Mouse (Mus musculus) MEL (cell line): ENCODE results near the gene Tlx2. TPM values are rescaled to one million over a fixed set of nuclear protein-coding genes. Genes with fewer than 3 reads are reported as not detected.

ENCODE experiments used
- DNase-seq: peaks from one replicate; pipeline ENCODE4 v3.0.0; 2011; ENCODE audit warnings: low read depth, low spot score
- H3K27ac ChIP-seq: 2 replicates; pipeline ENCODE4 v1.5.1; 2012; ENCODE audit warnings: low read depth, mild to moderate bottlenecking, control low read depth, low read length, moderate library complexity; ENCODE audit not compliant: control insufficient read depth
- H3K27me3 ChIP-seq, 2 experiments: fragments of 150-350 bp in 1 of 2; sonication (generic) in 1 of 2; 2 replicates each; pipeline ENCODE4 v1.6.1; 2012; ENCODE audit warnings: low read length in 2 of 2, mild to moderate bottlenecking in 2 of 2, improper control_type of control experiment in 1 of 2, moderate library complexity in 1 of 2; ENCODE audit not compliant: insufficient read depth in 2 of 2, control insufficient read depth in 1 of 2
- H3K36me3 ChIP-seq, 2 experiments: 2 replicates each; pipeline ENCODE4 v1.6.1; 2012 to 2014; ENCODE audit warnings: low read length in 2 of 2, improper control_type of control experiment in 1 of 2, inconsistent platforms in 1 of 2, mild to moderate bottlenecking in 1 of 2; ENCODE audit not compliant: insufficient read depth in 2 of 2, control insufficient read depth in 1 of 2
- H3K4me1 ChIP-seq, 2 experiments: fragments of 150-350 bp in 1 of 2; sonication (generic) in 1 of 2; 2 replicates each; pipeline ENCODE4 v1.6.1; 2012; ENCODE audit warnings: low read length in 2 of 2, improper control_type of control experiment in 1 of 2, mild to moderate bottlenecking in 1 of 2; ENCODE audit not compliant: insufficient read depth in 2 of 2, control insufficient read depth in 1 of 2
- H3K4me3 ChIP-seq, 2 experiments: fragments of 150-350 bp in 1 of 2; sonication (generic) in 1 of 2; 2 replicates each; pipeline ENCODE4 v1.5.1; 2012; ENCODE audit warnings: low read depth in 2 of 2, low read length in 2 of 2, mild to moderate bottlenecking in 2 of 2, moderate library complexity in 2 of 2, control low read depth in 1 of 2, improper control_type of control experiment in 1 of 2; ENCODE audit not compliant: control insufficient read depth in 1 of 2, insufficient read depth in 1 of 2
- H3K79me2 ChIP-seq: 2 replicates; pipeline ENCODE4 v1.6.1; 2012; ENCODE audit warnings: mild to moderate bottlenecking, low read length, moderate library complexity; ENCODE audit not compliant: control insufficient read depth, poor library complexity, insufficient read depth
- H3K9ac ChIP-seq: 2 replicates; pipeline ENCODE4 v1.6.1; 2012; ENCODE audit warnings: low read depth, mild to moderate bottlenecking, control low read depth, low read length, moderate library complexity; ENCODE audit not compliant: control insufficient read depth, poor library complexity, severe bottlenecking
- H3K9me3 ChIP-seq: fragments of 150-350 bp; sonication (generic); replicated peaks from 2 replicates; pipeline ENCODE4 v1.6.1; 2012; ENCODE audit warnings: mild to moderate bottlenecking, low read length, improper control_type of control experiment, moderate library complexity; ENCODE audit not compliant: insufficient read depth
- EP300 ChIP-seq, 2 experiments: IDR thresholded peaks; 2 replicates each; pipeline ENCODE4 v1.6.1; 2011; ENCODE audit warnings: improper control_type of control experiment in 2 of 2, low read length in 2 of 2, low read depth in 1 of 2, mild to moderate bottlenecking in 1 of 2
- GATA1 ChIP-seq: IDR thresholded peaks from 2 replicates; pipeline ENCODE4 v1.6.1; 2011; ENCODE audit warnings: low read depth, low read length, improper control_type of control experiment
- HCFC1 ChIP-seq: IDR thresholded peaks from 2 replicates; pipeline ENCODE4 v1.6.1; 2012; ENCODE audit warnings: low read depth, mild to moderate bottlenecking, inconsistent platforms, low read length, improper control_type of control experiment, moderate library complexity
- KAT2A ChIP-seq: conservative IDR thresholded peaks from 2 replicates; pipeline ENCODE4 v1.6.1; 2012; ENCODE audit warnings: low read depth, low read length, improper control_type of control experiment, inconsistent platforms
- MAX ChIP-seq: IDR thresholded peaks from 2 replicates; pipeline ENCODE4 v1.6.1; 2011; ENCODE audit warnings: low read length, improper control_type of control experiment
- MAZ ChIP-seq: IDR thresholded peaks from 2 replicates; pipeline ENCODE4 v1.6.1; 2012; ENCODE audit warnings: low read depth, mild to moderate bottlenecking, inconsistent platforms, low read length, improper control_type of control experiment
- MXI1 ChIP-seq: IDR thresholded peaks from 2 replicates; pipeline ENCODE4 v1.6.1; 2011; ENCODE audit warnings: mild to moderate bottlenecking, low read depth, low read length, improper control_type of control experiment
- MYC ChIP-seq: IDR thresholded peaks from 2 replicates; pipeline ENCODE4 v1.6.1; 2011; ENCODE audit warnings: low read depth, mild to moderate bottlenecking, low read length, improper control_type of control experiment, moderate library complexity
- POLR2A ChIP-seq, 2 experiments: IDR thresholded peaks; 2 replicates each; pipeline ENCODE4 v1.6.1; 2011 to 2012; ENCODE audit warnings: low read length in 2 of 2, mild to moderate bottlenecking in 2 of 2, control low read depth in 1 of 2, improper control_type of control experiment in 1 of 2, low read depth in 1 of 2, moderate library complexity in 1 of 2; ENCODE audit not compliant: control insufficient read depth in 1 of 2, insufficient read depth in 1 of 2, poor library complexity in 1 of 2
- POLR2AphosphoS5 ChIP-seq: IDR thresholded peaks from 2 replicates; pipeline ENCODE4 v1.6.1; 2012; ENCODE audit warnings: low read depth, borderline replicate concordance, mild to moderate bottlenecking, inconsistent platforms, low read length, moderate library complexity, mixed read lengths
- RAD21 ChIP-seq: IDR thresholded peaks from 2 replicates; pipeline ENCODE4 v1.6.1; 2011; ENCODE audit warnings: mild to moderate bottlenecking, low read depth, low read length, improper control_type of control experiment
- SIN3A ChIP-seq: IDR thresholded peaks from 2 replicates; pipeline ENCODE4 v1.6.1; 2012; ENCODE audit warnings: low read length, improper control_type of control experiment, inconsistent platforms
- TBP ChIP-seq: IDR thresholded peaks from 2 replicates; pipeline ENCODE4 v1.8.0; 2011; ENCODE audit warnings: low read depth, low read length, improper control_type of control experiment
- USF1 ChIP-seq: IDR thresholded peaks from 2 replicates; pipeline ENCODE4 v1.6.1; 2014; ENCODE audit warnings: low read depth, mild to moderate bottlenecking, inconsistent platforms, low read length, improper control_type of control experiment, moderate library complexity
- ZC3H11A ChIP-seq: IDR thresholded peaks from 2 replicates; pipeline ENCODE4 v1.6.1; 2012; ENCODE audit warnings: low read depth, mild to moderate bottlenecking, inconsistent platforms, low read length, improper control_type of control experiment
- ZKSCAN1 ChIP-seq: IDR thresholded peaks from 2 replicates; pipeline ENCODE4 v1.6.1; 2012; ENCODE audit warnings: low read depth, mild to moderate bottlenecking, inconsistent platforms, low read length, improper control_type of control experiment, moderate library complexity
- ZMIZ1 ChIP-seq: IDR thresholded peaks from 2 replicates; pipeline ENCODE4 v1.6.1; 2012; ENCODE audit warnings: low read depth, mild to moderate bottlenecking, inconsistent platforms, low read length, improper control_type of control experiment, moderate library complexity
- ZNF384 ChIP-seq: IDR thresholded peaks from 2 replicates; pipeline ENCODE4 v1.6.1; 2012; ENCODE audit warnings: low read depth, mild to moderate bottlenecking, inconsistent platforms, low read length, improper control_type of control experiment
- polyA plus RNA-seq, 2 experiments: library from polyadenylated mRNA; stranded (reverse) in 1 of 2; unstranded in 1 of 2; fragments of >175 nt in 1 of 2; fragments of >200 nt in 1 of 2; gene quantifications; 2 replicates each; pipeline versions ENCODE4 v1.2.1 to v1.2.4; 2012; ENCODE audit warnings: low replicate concordance in 2 of 2, low read depth in 1 of 2; ENCODE audit not compliant: insufficient read length in 2 of 2, insufficient read depth in 1 of 2, missing spikeins in 1 of 2
- total RNA-seq: library from RNA; depleted of rRNA; stranded (reverse); fragments of 300-350 nt; gene quantifications from 2 replicates; pipeline ENCODE4 v1.2.3, GENCODE M21; 2012

Tlx2 gene
- total and polyA plus RNA-seq, 3 experiments: not detected

- TF ChIP-seq EP300 (IDR thresholded peaks at IDR 0.05; ENCODE audit: low read depth in 1 of 2, low read length in 2 of 2) (0 out of 4 replicates have a peak, but pooled peaks of 1 of the 2 experiments have one; percentile 34), ZMIZ1 (peak; percentile 74), POLR2AphosphoS5 (no peak), ZNF384 (no peak), KAT2A (peak; percentile 96), RAD21 (no peak), MAZ (peak; percentile 88), MXI1 (peak; percentile 88), HCFC1 (peak; percentile 99), ZC3H11A (no peak), MYC (peak; percentile 95), ZKSCAN1 (no peak), TBP (peak; percentile 85), POLR2A (IDR thresholded peaks at IDR 0.05; ENCODE audit: control insufficient read depth in 1 of 2, insufficient read depth in 1 of 2, low read depth in 1 of 2, low read length in 2 of 2, poor library complexity in 1 of 2) (peak; percentile 63 to 82; a peak in 3 of 4 replicates)
- TF ChIP-seq, all 39 proteins: peak for 22
Observed at GRCm38 (mm10) chr6:83054074-83054851, 15.8 kb downstream of the Tlx2 start, which contains the start of gene Aup1 (continued).

- H3K9me3 ChIP-seq: no peaks in the 10 kb centered on the region
- peaks cover 0 to 18% of the 10 kb centered on the region in 2 experiments; a peak in 3 of 4 replicates for H3K4me1 ChIP-seq
- peaks cover 41% of the 10 kb centered on the region for H3K79me2 ChIP-seq
- DNase-seq: peak; percentile 74
- TF ChIP-seq ZNF384 (no peak), SIN3A (no peak; the same call in 1 of the 2 replicates), POLR2A (IDR thresholded peaks at IDR 0.05; ENCODE audit: control insufficient read depth in 1 of 2, insufficient read depth in 1 of 2, low read depth in 1 of 2, low read length in 2 of 2, poor library complexity in 1 of 2) (peak; percentile 17 to 19; a peak in 1 of 4 replicates), GATA1 (no peak), USF1 (0 out of 2 replicates have a peak, but pooled peaks have one; percentile 21), MXI1 (peak; percentile 84), MYC (peak; percentile 88), MAX (peak; percentile 43; the same call in 1 of the 2 replicates)
- H3K27ac ChIP-seq: peak overlapping the region; percentile 58
- H3K27me3 ChIP-seq: no peaks in the 10 kb centered on the region
- H3K4me3 ChIP-seq: peak overlapping the region; percentile 68 to 87
- H3K9ac ChIP-seq: peak overlapping the region; percentile 87
- H3K36me3 ChIP-seq: peaks cover 0 to 14% of the 10 kb centered on the region in 2 experiments
Observed at GRCm38 (mm10) chr6:83053136-83053960, 16.7 kb downstream of the Tlx2 start.
